Comparison of ENCODE assay signal across 1 mouse cellular context in the genomic region with DNA sequence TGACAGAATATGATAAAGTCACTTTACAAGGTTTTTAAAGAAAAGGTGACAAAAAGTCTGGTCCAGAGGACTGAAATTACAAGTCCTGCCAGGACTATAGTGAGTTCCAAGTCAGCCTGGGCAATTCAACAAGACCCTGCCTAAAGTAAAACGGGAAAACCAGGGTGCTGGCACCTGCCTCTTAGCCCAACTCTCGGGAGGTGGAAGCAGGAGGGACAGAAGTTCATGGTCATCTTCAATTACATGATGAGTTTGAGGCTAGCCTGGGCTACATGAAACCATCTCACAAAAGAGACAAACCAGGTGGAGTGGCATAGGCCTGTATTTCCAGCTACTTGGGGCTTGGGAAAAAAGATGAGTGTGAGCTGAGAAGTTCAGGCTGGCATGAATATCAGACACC.
TF ChIP-seq lines count a peak whose summit lies in the region.

No protein-coding gene starts in this region.

TF ChIP-seq in MEL, 35 proteins besides CTCF, POLR2A, EP300 and RAD21:
- TF ChIP-seq NELFE (IDR thresholded peaks at IDR 0.05; ENCODE audit: low read depth, low read length) (no peak), E2F4 (IDR thresholded peaks at IDR 0.05; ENCODE audit: borderline replicate concordance, low read depth, low read length) (no peak), MYB (IDR thresholded peaks at IDR 0.05; ENCODE audit: low read depth, low read length) (no peak), MAFK (IDR thresholded peaks at IDR 0.05; ENCODE audit: borderline replicate concordance, low read depth, low read length) (no peak), RCOR1 (IDR thresholded peaks at IDR 0.05; ENCODE audit: low read depth, low read length) (no peak), ZNF384 (IDR thresholded peaks at IDR 0.05; ENCODE audit: low read depth, low read length) (no peak), POLR2AphosphoS2 (IDR thresholded peaks at IDR 0.05; ENCODE audit: low read length) (0 out of 2 replicates have a peak, but pooled peaks have one; percentile 12), GABPA (IDR thresholded peaks at IDR 0.05; ENCODE audit: low read depth, low read length) (no peak)
